Mouse (Mus musculus) cerebellum, adult 11-12 months (tissue): Measurements from ENCODE around the gene Hspg2.

Source experiments
- DNase-seq: peaks from one replicate; pipeline ENCODE4 v3.0.0; 2022

The Hspg2 gene

GRCm38 (mm10) chr4:137461981-137462690 lies 6.4 kb upstream of the Hspg2 start:
- no peak for DNase-seq

- no peak for DNase-seq
Observed at GRCm38 (mm10) chr4:137465125-137465787, 3.3 kb upstream of the Hspg2 start.

GRCm38 (mm10) chr4:137466991-137467390 lies 1.6 kb upstream of the Hspg2 start:
- DNase-seq = no peak

- no peak for DNase-seq
Observed at GRCm38 (mm10) chr4:137467525-137467924, 1.0 kb upstream of the Hspg2 start.

GRCm38 (mm10) chr4:137469081-137469844 lies 694 bp downstream of the Hspg2 start:
- DNase-seq = no peak

GRCm38 (mm10) chr4:137469845-137470692 lies 1.5 kb downstream of the Hspg2 start:
- DNase-seq = no peak

- DNase-seq = no peak
Observed at GRCm38 (mm10) chr4:137470701-137471317, 2.2 kb downstream of the Hspg2 start.

GRCm38 (mm10) chr4:137471326-137471725 lies 2.8 kb downstream of the Hspg2 start:
- no peak for DNase-seq

- no peak for DNase-seq
Observed at GRCm38 (mm10) chr4:137473240-137473639, 4.7 kb downstream of the Hspg2 start.

GRCm38 (mm10) chr4:137473701-137474388 lies 5.3 kb downstream of the Hspg2 start:
- no peak for DNase-seq

- DNase-seq = no peak
Observed at GRCm38 (mm10) chr4:137474694-137475093, 6.1 kb downstream of the Hspg2 start.

GRCm38 (mm10) chr4:137475271-137476050 lies 6.9 kb downstream of the Hspg2 start:
- no peak for DNase-seq

- DNase-seq = no peak
Observed at GRCm38 (mm10) chr4:137476065-137476760, 7.6 kb downstream of the Hspg2 start.

GRCm38 (mm10) chr4:137476761-137477237 lies 8.2 kb downstream of the Hspg2 start:
- no peak for DNase-seq

- no peak for DNase-seq
Observed at GRCm38 (mm10) chr4:137477611-137478010, 9.0 kb downstream of the Hspg2 start.

GRCm38 (mm10) chr4:137478306-137478705 lies 9.7 kb downstream of the Hspg2 start:
- DNase-seq = no peak

- no peak for DNase-seq
Observed at GRCm38 (mm10) chr4:137479757-137480156, 11.2 kb downstream of the Hspg2 start.

- DNase-seq = no peak
Observed at GRCm38 (mm10) chr4:137480191-137480992, 11.8 kb downstream of the Hspg2 start.

- DNase-seq = no peak
Observed at GRCm38 (mm10) chr4:137480993-137481340, 12.4 kb downstream of the Hspg2 start.
